Comparison of ENCODE assay signal across 8 mouse cellular contexts in genomic region chr15:97773961-97774370, GRCm38 (mm10). TPM values are rescaled to one million over a fixed set of nuclear protein-coding genes. Genes with fewer than 3 reads are reported as not detected.
A peak's percentile ranks its signal among the peaks of the same experiment; 100 is the strongest.
DNase-seq lines count a peak whose midpoint lies in the region; ATAC-seq and TF ChIP-seq lines count a peak whose summit lies in the region.

No protein-coding gene starts in this region.

- intact Hi-C loops in left cerebral cortex, postnatal 36 days (cut with DNase I): no loop called here

- H3K4me2 ChIP-seq in midbrain, embryonic 13.5 days (replicated peaks): no peak overlapping the region
- H3K4me2 ChIP-seq in midbrain, postnatal 0 days (ENCODE audit: low read depth, low read length, poor library complexity, severe bottlenecking): no peak overlapping the region
- H3K4me2 ChIP-seq in intestine, postnatal 0 days (replicated peaks; ENCODE audit: low read depth): no peak overlapping the region
- no peak overlapping the region for H3K4me2 ChIP-seq in liver, embryonic 12.5 days

- 75% methylated on average over 5 of the region's 5 CpGs for WGBS in midbrain, embryonic 13.5 days
- 80% methylated on average over 5 of the region's 5 CpGs for WGBS in midbrain, postnatal 0 days
- WGBS in intestine, postnatal 0 days: 70% methylated on average over 5 of the region's 5 CpGs
- 43% methylated on average over 5 of the region's 5 CpGs for WGBS in liver, embryonic 12.5 days (ENCODE audit: insufficient replicate concordance)

- H3K4me3 ChIP-seq in midbrain, embryonic 13.5 days (replicated peaks): no peak overlapping the region
- no peak overlapping the region for H3K4me3 ChIP-seq in midbrain, postnatal 0 days (ENCODE audit: low read depth, low read length)
- no peak overlapping the region for H3K4me3 ChIP-seq in intestine, postnatal 0 days (ENCODE audit: low read depth, low read length)
- no peak overlapping the region for H3K4me3 ChIP-seq in liver, embryonic 12.5 days

- 0 out of 2 replicates have a peak overlapping the region, but pooled peaks have one; percentile 4 for H3K27ac ChIP-seq in midbrain, embryonic 13.5 days
- no peak overlapping the region for H3K27ac ChIP-seq in midbrain, postnatal 0 days (ENCODE audit: low read depth, low read length)
- peak overlapping the region; percentile 46; the same call in 1 of the 2 replicates for H3K27ac ChIP-seq in intestine, postnatal 0 days (ENCODE audit: low read depth, low read length)
- peak overlapping the region; percentile 70 for H3K27ac ChIP-seq in liver, embryonic 12.5 days

- 0 out of 2 replicates have a peak, but pooled peaks cover 9% of the 10 kb centered on the region for H3K4me1 ChIP-seq in midbrain, embryonic 13.5 days (replicated peaks)
- H3K4me1 ChIP-seq in midbrain, postnatal 0 days (ENCODE audit: insufficient read depth, low read length): peaks cover under 1% of the 10 kb centered on the region; the same call in 1 of the 2 replicates
- H3K4me1 ChIP-seq in intestine, postnatal 0 days (replicated peaks; ENCODE audit: control insufficient read depth, insufficient read depth, low read length): no peaks in the 10 kb centered on the region
- peaks cover 22% of the 10 kb centered on the region for H3K4me1 ChIP-seq in liver, embryonic 12.5 days

- H3K9ac ChIP-seq in midbrain, embryonic 13.5 days (replicated peaks): no peak overlapping the region
- no peak overlapping the region for H3K9ac ChIP-seq in midbrain, postnatal 0 days (replicated peaks; ENCODE audit: low read length, poor library complexity, severe bottlenecking)
- H3K9ac ChIP-seq in intestine, postnatal 0 days (ENCODE audit: low read depth, low read length): no peak overlapping the region
- no peak overlapping the region; the same call in 1 of the 2 replicates for H3K9ac ChIP-seq in liver, embryonic 12.5 days

- H3K36me3 ChIP-seq in midbrain, embryonic 13.5 days: no peaks in the 10 kb centered on the region
- no peaks in the 10 kb centered on the region for H3K36me3 ChIP-seq in midbrain, postnatal 0 days (ENCODE audit: insufficient read depth, low read length)
- H3K36me3 ChIP-seq in intestine, postnatal 0 days (ENCODE audit: control insufficient read depth, insufficient read depth): no peaks in the 10 kb centered on the region
- no peaks in the 10 kb centered on the region for H3K36me3 ChIP-seq in liver, embryonic 12.5 days

- peaks cover 37% of the 10 kb centered on the region for H3K27me3 ChIP-seq in midbrain, embryonic 13.5 days
- H3K27me3 ChIP-seq in midbrain, postnatal 0 days (ENCODE audit: insufficient read depth, low read length): 0 out of 2 replicates have a peak, but pooled peaks cover 9% of the 10 kb centered on the region
- H3K27me3 ChIP-seq in intestine, postnatal 0 days (replicated peaks; ENCODE audit: control insufficient read depth, insufficient read depth, low read length): peaks cover 5% of the 10 kb centered on the region; the same call in 1 of the 2 replicates
- H3K27me3 ChIP-seq in liver, embryonic 12.5 days (replicated peaks): peaks cover 47% of the 10 kb centered on the region

- no peaks in the 10 kb centered on the region for H3K9me3 ChIP-seq in midbrain, embryonic 13.5 days
- no peaks in the 10 kb centered on the region for H3K9me3 ChIP-seq in midbrain, postnatal 0 days (ENCODE audit: low read length)
- no peaks in the 10 kb centered on the region for H3K9me3 ChIP-seq in intestine, postnatal 0 days (ENCODE audit: control insufficient read depth)
- H3K9me3 ChIP-seq in liver, embryonic 12.5 days (replicated peaks): no peaks in the 10 kb centered on the region

- ATAC-seq in midbrain, embryonic 13.5 days: no peak
- no peak for ATAC-seq in midbrain, postnatal 0 days (ENCODE audit: low FRiP score)
- no peak for ATAC-seq in intestine, postnatal 0 days
- peak; percentile 51; the same call in 1 of the 2 replicates for ATAC-seq in liver, embryonic 12.5 days

- DNase-seq in midbrain, postnatal 0 days (ENCODE audit: low spot score): no peak
- DNase-seq in left cerebral cortex, adult 11 months (ENCODE audit: low spot score): no peak
- no peak for DNase-seq in right cerebral cortex, postnatal 36 days (ENCODE audit: low spot score in 2 of 2)
- DNase-seq in frontal cortex, postnatal 10 days (ENCODE audit: low spot score in 2 of 2): no peak
- DNase-seq in left cerebral cortex, postnatal 36 days (ENCODE audit: low spot score in 2 of 2): no peak

- TF ChIP-seq CTCF in midbrain, postnatal 0 days (IDR thresholded peaks at IDR 0.05): no peak
- no peak for TF ChIP-seq CTCF in intestine, postnatal 0 days (IDR thresholded peaks at IDR 0.05; ENCODE audit: low read depth)

RNA-seq across cellular contexts. Expression of gene Slc48a1, which starts 4.4 kb away (rescaled TPM):
- polyA plus RNA-seq in midbrain, embryonic 13.5 days (2015; fragmentation: Nextera tagmentation; extraction: Ambion mirVana): 48.0 and 59.8 TPM in 2 replicates
- 61.5 and 78.8 TPM in 2 replicates for total RNA-seq in midbrain, postnatal 0 days (2014; rRNA removed)
- polyA plus RNA-seq in midbrain, postnatal 0 days (2015; fragmentation: Nextera tagmentation; extraction: Ambion mirVana): 152 and 173 TPM in 2 replicates
- polyA plus RNA-seq in intestine, postnatal 0 days (2015; fragmentation: Nextera tagmentation; extraction: Ambion mirVana): 23.1 and 24.3 TPM in 2 replicates
- 83.8 and 88.7 TPM in 2 replicates for polyA plus RNA-seq in liver, embryonic 12.5 days (2016; fragmentation: Nextera tagmentation; extraction: Ambion mirVana)
- total RNA-seq in left cerebral cortex, postnatal 36 days (2021): 100 to 1,000 TPM; 165 to 196 TPM

RNA-seq across cellular contexts. Expression of gene Rapgef3, which starts 6.2 kb away (rescaled TPM):
- 7.2 and 9.0 TPM in 2 replicates for polyA plus RNA-seq in midbrain, embryonic 13.5 days (2015; fragmentation: Nextera tagmentation; extraction: Ambion mirVana)
- total RNA-seq in midbrain, postnatal 0 days (2014; rRNA removed): 34.9 and 39.7 TPM in 2 replicates
- polyA plus RNA-seq in midbrain, postnatal 0 days (2015; fragmentation: Nextera tagmentation; extraction: Ambion mirVana): 15.8 and 16.5 TPM in 2 replicates
- 2.7 and 3.5 TPM in 2 replicates for polyA plus RNA-seq in intestine, postnatal 0 days (2015; fragmentation: Nextera tagmentation; extraction: Ambion mirVana)
- polyA plus RNA-seq in liver, embryonic 12.5 days (2016; fragmentation: Nextera tagmentation; extraction: Ambion mirVana): 3.5 and 3.9 TPM in 2 replicates
- 10 to 100 TPM; 35.7 to 52.9 TPM for total RNA-seq in left cerebral cortex, postnatal 36 days (2021)

RNA-seq across cellular contexts. Expression of gene Endou, which starts 42.8 kb away (rescaled TPM):
- 0.17 and 0.31 TPM in 2 replicates for polyA plus RNA-seq in midbrain, embryonic 13.5 days (2015; fragmentation: Nextera tagmentation; extraction: Ambion mirVana)
- 0.33 and 0.66 TPM in 2 replicates for total RNA-seq in midbrain, postnatal 0 days (2014; rRNA removed)
- 0.20 TPM in 2 replicates for polyA plus RNA-seq in midbrain, postnatal 0 days (2015; fragmentation: Nextera tagmentation; extraction: Ambion mirVana)
- polyA plus RNA-seq in intestine, postnatal 0 days (2015; fragmentation: Nextera tagmentation; extraction: Ambion mirVana): 0.40 and 0.42 TPM in 2 replicates
- polyA plus RNA-seq in liver, embryonic 12.5 days (2016; fragmentation: Nextera tagmentation; extraction: Ambion mirVana): not detected in 2 replicates
- 1 to 10 TPM; 2.8 to 2.9 TPM for total RNA-seq in left cerebral cortex, postnatal 36 days (2021)
